Mouse (Mus musculus): Measurements from ENCODE around the gene Ankrd27.

The Ankrd27 gene

GRCm38 (mm10) chr7:35584068-35584785, 1.8 kb upstream of the Ankrd27 start:
- no peak for DNase-seq (ENCODE audit: low spot score)

- no peak for DNase-seq (ENCODE audit: low spot score)
Measured at GRCm38 (mm10) chr7:35584786-35585190, 1.3 kb upstream of the Ankrd27 start.

- DNase-seq (ENCODE audit: low spot score) = peak; percentile 16
Measured at GRCm38 (mm10) chr7:35585191-35586054, 621 bp upstream of the Ankrd27 start, which contains the start of gene Rgs9bp. Gene Rgs9bp (minus strand): TSS chr7:35585582.

- DNase-seq (ENCODE audit: low spot score) = no peak
Measured at GRCm38 (mm10) chr7:35586906-35587445, 932 bp downstream of the Ankrd27 start.

GRCm38 (mm10) chr7:35587728-35588127, 1.7 kb downstream of the Ankrd27 start:
- DNase-seq (ENCODE audit: low spot score) = no peak

- DNase-seq (ENCODE audit: low spot score) = no peak
Measured at GRCm38 (mm10) chr7:35588680-35589428, 2.8 kb downstream of the Ankrd27 start.

- DNase-seq (ENCODE audit: low spot score) = no peak
Measured at GRCm38 (mm10) chr7:35589485-35589884, 3.4 kb downstream of the Ankrd27 start.

- DNase-seq (ENCODE audit: low spot score) = no peak
Measured at GRCm38 (mm10) chr7:35590731-35591191, 4.7 kb downstream of the Ankrd27 start.

GRCm38 (mm10) chr7:35594311-35594710, 8.3 kb downstream of the Ankrd27 start:
- DNase-seq (ENCODE audit: low spot score) = no peak

GRCm38 (mm10) chr7:35599492-35599891, 13.4 kb downstream of the Ankrd27 start:
- no peak for DNase-seq (ENCODE audit: low spot score)

GRCm38 (mm10) chr7:35600031-35600430, 14.0 kb downstream of the Ankrd27 start:
- no peak for DNase-seq (ENCODE audit: low spot score)

GRCm38 (mm10) chr7:35601106-35601505, 15.1 kb downstream of the Ankrd27 start:
- no peak for DNase-seq (ENCODE audit: low spot score)

GRCm38 (mm10) chr7:35602766-35603165, 16.7 kb downstream of the Ankrd27 start:
- DNase-seq (ENCODE audit: low spot score) = no peak

- no peak for DNase-seq (ENCODE audit: low spot score)
Measured at GRCm38 (mm10) chr7:35606816-35607215, 20.8 kb downstream of the Ankrd27 start.

GRCm38 (mm10) chr7:35609245-35609644, 23.2 kb downstream of the Ankrd27 start:
- no peak for DNase-seq (ENCODE audit: low spot score)

- DNase-seq (ENCODE audit: low spot score) = no peak
Measured at GRCm38 (mm10) chr7:35617513-35617912, 31.5 kb downstream of the Ankrd27 start.

- DNase-seq (ENCODE audit: low spot score) = no peak
Measured at GRCm38 (mm10) chr7:35622626-35623025, 36.6 kb downstream of the Ankrd27 start.

GRCm38 (mm10) chr7:35626038-35626437, 40.0 kb downstream of the Ankrd27 start:
- DNase-seq (ENCODE audit: low spot score) = no peak

GRCm38 (mm10) chr7:35627371-35627770, 41.3 kb downstream of the Ankrd27 start:
- DNase-seq (ENCODE audit: low spot score) = no peak

- no peak for DNase-seq (ENCODE audit: low spot score)
Measured at GRCm38 (mm10) chr7:35628496-35628895, 42.5 kb downstream of the Ankrd27 start.

- no peak for DNase-seq (ENCODE audit: low spot score)
Measured at GRCm38 (mm10) chr7:35636229-35636628, 50.2 kb downstream of the Ankrd27 start.

- DNase-seq (ENCODE audit: low spot score) = no peak
Measured at GRCm38 (mm10) chr7:35636874-35637273, 50.8 kb downstream of the Ankrd27 start.
